Mouse (Mus musculus) embryonic facial prominence, embryonic 12.5 days (tissue): ENCODE measurements at regions not wholly inside any gene's neighbourhood (a gene's known extent, or its start where the extent isn't known, plus 50 kb on each side); places are given as distances from the start of the nearest gene placed in this dataset.

Experiments
- ATAC-seq: fragments of 200-750 bp; cut with Nextera tagmentation; 2 replicates; pipeline ENCODE4 v1.8.0; 2017; ENCODE audit not compliant: insufficient number of reproducible peaks, insufficient read depth, low FRiP score, low TSS enrichment
- H3K27ac ChIP-seq: fragments of 300-500 bp; sonication (generic); 2 replicates; pipeline ENCODE4 v1.5.1; 2016; ENCODE audit warnings: mild to moderate bottlenecking
- H3K27me3 ChIP-seq: fragments of 300-500 bp; sonication (generic); 2 replicates; pipeline ENCODE4 v1.6.1; 2016; ENCODE audit warnings: mild to moderate bottlenecking, moderate library complexity
- H3K36me3 ChIP-seq: fragments of 300-500 bp; sonication (generic); 2 replicates; pipeline ENCODE4 v1.6.1; 2016; ENCODE audit warnings: mild to moderate bottlenecking
- H3K4me1 ChIP-seq: fragments of 300-500 bp; sonication (generic); 2 replicates; pipeline ENCODE4 v1.6.1; 2016
- H3K4me2 ChIP-seq: fragments of 300-500 bp; sonication (generic); replicated peaks from 2 replicates; pipeline ENCODE4 v1.6.1; 2016; ENCODE audit warnings: mild to moderate bottlenecking, moderate library complexity
- H3K4me3 ChIP-seq: fragments of 300-500 bp; sonication (generic); 2 replicates; pipeline ENCODE4 v1.5.1; 2016; ENCODE audit warnings: mild to moderate bottlenecking
- H3K9ac ChIP-seq: fragments of 300-500 bp; sonication (generic); 2 replicates; pipeline ENCODE4 v1.6.1; 2016; ENCODE audit warnings: mild to moderate bottlenecking, moderate library complexity
- H3K9me3 ChIP-seq: fragments of 300-500 bp; sonication (generic); 2 replicates; pipeline ENCODE4 v1.6.1; 2016; ENCODE audit warnings: mild to moderate bottlenecking, moderate library complexity
- WGBS: fragments of 180-500 bp; shearing (Covaris S2); methylation state at CpG from one replicate; pipeline ENCODE4 v1.1.7; 2016; 5-methylcytosine and 5-hydroxymethylcytosine counted together

DNA sequence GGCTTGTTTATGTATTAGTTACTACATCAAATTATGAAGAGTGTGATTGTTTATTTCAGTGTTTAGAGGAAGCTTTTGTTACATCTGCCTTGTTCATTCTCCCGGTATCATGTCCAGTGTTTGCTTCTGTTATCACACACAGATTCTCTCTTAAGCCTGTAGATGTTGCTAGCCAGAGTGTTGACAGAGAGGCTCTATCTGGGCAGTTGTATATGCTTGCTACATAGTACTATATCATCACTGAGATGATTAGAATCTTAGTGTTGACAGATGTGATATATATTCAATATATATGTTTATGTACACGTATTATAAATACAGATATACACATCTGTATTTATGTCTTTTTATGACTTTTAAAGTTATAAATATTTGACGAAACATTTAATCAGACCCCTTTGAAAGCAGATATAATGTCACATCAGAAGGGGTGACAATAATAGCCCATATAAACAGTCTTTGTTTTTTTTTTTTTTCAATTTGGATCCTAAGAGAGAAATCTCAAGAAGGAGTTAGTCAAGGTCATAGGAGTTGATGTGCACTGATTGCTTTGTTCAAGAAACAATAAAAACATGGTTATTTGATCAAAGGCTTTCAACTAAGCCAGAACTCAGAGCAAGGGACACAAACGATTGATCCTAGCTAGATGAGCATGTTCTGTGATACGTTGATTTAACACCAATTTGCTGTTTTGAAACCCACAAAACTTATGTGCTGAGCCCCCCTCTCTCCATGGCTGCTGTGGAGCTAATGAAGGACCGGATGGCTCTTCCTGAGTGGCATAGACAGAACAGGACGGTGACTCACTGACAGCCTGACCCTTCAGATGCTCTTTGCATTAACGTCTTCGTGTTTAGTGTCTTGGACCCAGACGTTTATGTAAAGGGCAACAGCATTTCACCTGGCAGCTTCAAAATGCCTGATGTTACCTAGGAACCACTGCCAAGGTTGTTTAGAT, 352.8 kb upstream of the Arglu1 start:
- Histone ChIP-seq H3K36me3 (no peaks in the 10 kb centered on the region), H3K9me3 (no peaks in the 10 kb centered on the region), H3K27me3 (no peaks in the 10 kb centered on the region), H3K27ac (no peak overlapping the region), H3K4me1 (no peaks in the 10 kb centered on the region), H3K4me2 (no peak overlapping the region), H3K9ac (no peak overlapping the region), H3K4me3 (no peak overlapping the region)
- WGBS: 82% methylated on average over 10 of the region's 10 CpGs
- ATAC-seq: no peak

- Histone ChIP-seq H3K9me3 (no peaks in the 10 kb centered on the region), H3K27ac (no peak overlapping the region), H3K27me3 (no peaks in the 10 kb centered on the region), H3K9ac (no peak overlapping the region), H3K4me1 (no peaks in the 10 kb centered on the region), H3K36me3 (no peaks in the 10 kb centered on the region), H3K4me2 (no peak overlapping the region), H3K4me3 (no peak overlapping the region)
- no peak for ATAC-seq
- WGBS: 81% methylated on average over 4 of the region's 4 CpGs
These were observed 338.8 kb upstream of the Arglu1 start for GRCm38 (mm10) chr8:9029156-9029555.

DNA sequence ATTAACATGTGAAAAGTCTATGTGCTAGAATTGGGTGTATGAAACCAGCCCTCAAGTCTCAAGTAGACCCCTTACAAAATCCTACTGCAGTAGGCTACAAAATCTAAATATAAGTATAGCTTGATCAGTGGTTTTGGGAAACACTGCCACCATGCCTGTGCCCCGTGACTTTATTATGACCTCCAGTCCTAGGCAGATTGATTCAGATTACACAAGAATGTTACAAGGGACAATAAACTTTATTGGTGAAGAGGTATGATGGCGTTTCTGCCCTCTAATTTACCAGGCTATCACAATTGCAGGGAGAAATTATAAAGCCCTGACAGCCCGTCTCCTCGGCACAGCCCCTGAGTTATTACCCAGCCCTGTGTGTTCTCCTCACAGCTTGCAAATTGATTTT, 337.4 kb upstream of the Arglu1 start:
- ATAC-seq: no peak
- Histone ChIP-seq H3K4me1 (no peaks in the 10 kb centered on the region), H3K27me3 (no peaks in the 10 kb centered on the region), H3K4me2 (no peak overlapping the region), H3K9me3 (no peaks in the 10 kb centered on the region), H3K9ac (no peak overlapping the region), H3K27ac (no peak overlapping the region), H3K36me3 (no peaks in the 10 kb centered on the region), H3K4me3 (no peak overlapping the region)
- 74% methylated on average over 4 of the region's 4 CpGs for WGBS

DNA sequence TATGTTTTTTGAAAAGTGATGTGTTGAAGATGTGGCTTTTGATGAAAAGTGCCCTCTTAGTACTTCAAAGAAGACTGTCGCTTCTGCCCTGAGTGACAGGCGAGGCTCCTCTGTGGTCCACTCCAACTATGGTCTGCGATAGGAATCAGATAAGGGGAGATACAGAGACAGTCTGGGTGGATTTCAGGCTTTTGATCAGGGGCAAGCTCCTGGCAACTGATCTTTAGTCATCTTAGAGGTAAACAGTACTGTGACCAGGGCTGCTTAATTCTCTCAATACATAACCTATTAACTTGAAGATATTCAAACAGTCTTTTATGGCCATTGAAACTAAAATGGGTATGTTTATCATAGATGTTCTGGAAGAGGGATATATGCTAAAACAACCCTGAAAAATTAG, 335.6 kb upstream of the Arglu1 start:
- H3K4me2 ChIP-seq: no peak overlapping the region
- H3K4me1 ChIP-seq: no peaks in the 10 kb centered on the region
- no peak overlapping the region for H3K4me3 ChIP-seq
- no peaks in the 10 kb centered on the region for H3K9me3 ChIP-seq
- no peaks in the 10 kb centered on the region for H3K36me3 ChIP-seq
- no peak overlapping the region for H3K9ac ChIP-seq
- 74% methylated on average over 3 of the region's 3 CpGs for WGBS
- no peak overlapping the region for H3K27ac ChIP-seq
- ATAC-seq: no peak
- no peaks in the 10 kb centered on the region for H3K27me3 ChIP-seq

DNA sequence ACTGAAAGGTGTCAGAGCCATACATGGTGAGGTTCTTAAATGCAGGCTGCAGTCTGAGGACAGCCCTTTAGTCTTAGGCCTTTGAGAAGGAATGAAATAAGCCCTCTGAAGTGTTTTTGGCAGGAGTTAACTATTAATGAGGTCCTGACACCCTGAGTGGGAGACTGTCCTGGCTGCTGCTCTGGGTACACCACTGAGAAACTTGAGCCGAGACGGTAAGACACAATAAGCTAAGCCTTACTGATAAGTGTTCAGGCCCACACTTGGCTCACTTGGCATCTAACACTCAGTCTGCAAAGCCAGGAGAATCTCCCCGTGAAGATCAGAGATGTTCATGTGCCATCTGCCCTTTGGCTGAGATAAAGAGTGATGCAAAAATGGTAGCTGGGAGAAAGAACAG, 335.1 kb upstream of the Arglu1 start:
- no peak for ATAC-seq

GRCm38 (mm10) chr8:9020744-9021143, 330.4 kb upstream of the Arglu1 start:
- Histone ChIP-seq H3K36me3 (no peaks in the 10 kb centered on the region), H3K4me1 (no peaks in the 10 kb centered on the region), H3K4me2 (no peak overlapping the region), H3K9me3 (no peaks in the 10 kb centered on the region), H3K27ac (no peak overlapping the region), H3K4me3 (no peak overlapping the region), H3K9ac (no peak overlapping the region), H3K27me3 (no peaks in the 10 kb centered on the region)
- 94% methylated on average over 2 of the region's 2 CpGs for WGBS
- no peak for ATAC-seq

More for the DNA sequence above, 335.1 kb upstream of the Arglu1 start:
- Histone ChIP-seq H3K27me3 (no peaks in the 10 kb centered on the region), H3K9me3 (no peaks in the 10 kb centered on the region), H3K27ac (no peak overlapping the region), H3K36me3 (no peaks in the 10 kb centered on the region), H3K9ac (no peak overlapping the region), H3K4me2 (no peak overlapping the region), H3K4me1 (no peaks in the 10 kb centered on the region), H3K4me3 (no peak overlapping the region)
- WGBS: 77% methylated on average over 3 of the region's 3 CpGs

GRCm38 (mm10) chr8:9020180-9020579, 329.9 kb upstream of the Arglu1 start:
- WGBS: 87% methylated on average over 3 of the region's 3 CpGs
- no peak overlapping the region for H3K4me3 ChIP-seq
- no peak for ATAC-seq

GRCm38 (mm10) chr8:9011785-9012510, 321.6 kb upstream of the Arglu1 start:
- WGBS: 50% methylated on average over 3 of the region's 3 CpGs
- no peak for ATAC-seq
- no peak overlapping the region for H3K27ac ChIP-seq
- H3K9ac ChIP-seq: no peak overlapping the region
- no peaks in the 10 kb centered on the region for H3K4me1 ChIP-seq
- no peak overlapping the region for H3K4me3 ChIP-seq
- H3K27me3 ChIP-seq: no peaks in the 10 kb centered on the region
- H3K4me2 ChIP-seq: no peak overlapping the region
- H3K9me3 ChIP-seq: no peaks in the 10 kb centered on the region
- no peaks in the 10 kb centered on the region for H3K36me3 ChIP-seq

More at GRCm38 (mm10) chr8:9020180-9020579, 329.9 kb upstream of the Arglu1 start:
- H3K27me3 ChIP-seq: no peaks in the 10 kb centered on the region
- H3K4me1 ChIP-seq: no peaks in the 10 kb centered on the region
- no peak overlapping the region for H3K9ac ChIP-seq
- no peaks in the 10 kb centered on the region for H3K9me3 ChIP-seq
- no peak overlapping the region for H3K27ac ChIP-seq
- no peak overlapping the region for H3K4me2 ChIP-seq
- H3K36me3 ChIP-seq: no peaks in the 10 kb centered on the region

DNA sequence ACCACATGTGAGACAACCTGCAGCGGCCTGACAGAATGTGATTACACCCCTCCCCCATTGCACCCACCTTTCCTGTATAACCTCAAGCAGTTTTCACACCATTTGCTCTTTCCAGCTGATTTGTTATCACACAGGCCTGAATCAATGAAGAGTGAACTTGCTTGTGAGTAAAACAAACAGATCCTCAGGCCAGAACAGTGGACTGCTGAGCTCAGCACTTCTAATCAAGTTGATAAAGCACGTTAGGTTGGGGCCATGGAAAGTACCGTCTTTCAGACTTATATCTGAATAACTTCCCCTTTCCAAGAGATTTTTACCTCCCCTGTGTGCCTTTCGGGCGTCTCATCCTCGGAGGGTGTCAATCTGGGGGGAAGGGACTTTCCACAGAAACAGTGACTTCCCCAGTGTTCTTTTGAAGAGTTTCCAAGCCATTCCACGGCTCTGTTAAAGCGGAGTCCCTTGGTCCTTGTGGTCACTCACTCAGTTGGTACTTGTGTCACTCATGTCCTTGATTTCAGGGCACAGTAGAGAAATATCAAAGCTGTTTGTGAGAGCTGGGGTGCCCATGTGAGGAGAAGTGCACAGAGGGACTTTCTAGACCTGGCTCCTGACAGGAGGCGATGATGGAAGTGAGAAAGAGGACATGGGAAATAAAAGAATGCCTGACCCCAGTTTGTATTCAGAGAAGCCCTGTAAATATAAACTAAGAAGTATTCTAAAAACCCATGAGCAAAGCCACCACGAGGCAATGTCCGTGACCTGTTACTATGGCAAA, 317.9 kb upstream of the Arglu1 start:
- 79% methylated on average over 11 of the region's 11 CpGs for WGBS
- Histone ChIP-seq H3K4me3 (no peak overlapping the region), H3K36me3 (no peaks in the 10 kb centered on the region), H3K4me1 (no peaks in the 10 kb centered on the region), H3K27me3 (no peaks in the 10 kb centered on the region), H3K4me2 (no peak overlapping the region), H3K9ac (no peak overlapping the region), H3K9me3 (no peaks in the 10 kb centered on the region), H3K27ac (no peak overlapping the region)
- ATAC-seq: no peak

GRCm38 (mm10) chr8:8999914-9000313, 309.6 kb upstream of the Arglu1 start:
- Histone ChIP-seq H3K4me1 (no peaks in the 10 kb centered on the region), H3K9ac (no peak overlapping the region), H3K36me3 (no peaks in the 10 kb centered on the region), H3K27ac (no peak overlapping the region), H3K27me3 (no peaks in the 10 kb centered on the region), H3K4me2 (no peak overlapping the region), H3K9me3 (no peaks in the 10 kb centered on the region), H3K4me3 (no peak overlapping the region)
- no peak for ATAC-seq
- WGBS: 79% methylated on average over 5 of the region's 5 CpGs

- 72% methylated on average over 7 of the region's 7 CpGs for WGBS
- no peaks in the 10 kb centered on the region for H3K27me3 ChIP-seq
- H3K36me3 ChIP-seq: no peaks in the 10 kb centered on the region
- H3K4me3 ChIP-seq: no peak overlapping the region
- H3K9me3 ChIP-seq: no peaks in the 10 kb centered on the region
- no peak overlapping the region for H3K9ac ChIP-seq
- H3K4me2 ChIP-seq: no peak overlapping the region
- no peak for ATAC-seq
- H3K4me1 ChIP-seq: peaks cover 17% of the 10 kb centered on the region
- no peak overlapping the region for H3K27ac ChIP-seq
These were observed 307.3 kb upstream of the Arglu1 start for GRCm38 (mm10) chr8:8997621-8998020.
